Mouse (Mus musculus): ENCODE measurements around the gene Cyp2c67. TPM values are rescaled to one million over a fixed set of nuclear protein-coding genes. Genes with fewer than 3 reads are reported as not detected.
"Not testable (repeated sequence)": the region's sequence is repeated elsewhere in the genome, so short reads cannot be mapped to it uniquely, and the experiment has no call there.

The Cyp2c67 gene
- polyA plus RNA-seq (2015; fragmentation: Nextera tagmentation; extraction: Ambion mirVana), result not detected in 2 replicates

DNA sequence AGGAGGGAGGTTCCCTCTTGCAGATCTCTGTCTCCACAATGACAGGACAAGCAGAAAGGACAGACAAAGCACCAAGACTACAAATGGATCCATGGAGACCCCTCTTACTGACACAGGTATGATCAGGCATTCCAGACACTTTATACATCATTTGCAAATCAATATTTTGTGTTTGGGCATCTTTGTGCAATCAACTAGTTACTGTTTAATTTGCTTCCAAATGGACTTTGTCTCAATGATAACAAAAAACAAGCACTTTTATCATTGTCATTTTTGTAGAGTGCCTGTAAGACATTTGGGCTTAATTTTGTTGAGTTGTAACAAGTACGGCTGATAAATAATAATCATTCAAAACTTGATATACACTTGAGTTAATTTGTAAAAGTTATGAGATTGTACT lies at the start of gene Cyp2c67:
Gene Cyp2c67 (minus strand): TSS at position 114 of the 400 bp plus-strand sequence.
- no peak within 1 kb of the TSS for H3K9ac ChIP-seq
- no peaks in the 10 kb centered on the region for H3K36me3 ChIP-seq
- peaks cover 18% of the 10 kb centered on the region for H3K9me3 ChIP-seq
- WGBS, result 88% methylated on average over 1 of the region's 1 CpGs
- no peaks in the 10 kb centered on the region for H3K4me1 ChIP-seq
- ATAC-seq (ENCODE audit: low FRiP score, low read depth), result no peak
- H3K4me2 ChIP-seq (replicated peaks), result no peak within 1 kb of the TSS
- H3K27ac ChIP-seq, result no peak within 1 kb of the TSS
- H3K27me3 ChIP-seq, result no peaks in the 10 kb centered on the region
- H3K4me3 ChIP-seq, result no peak within 1 kb of the TSS

- not testable (repeated sequence) for H3K4me1 ChIP-seq; H3K27ac ChIP-seq; H3K9ac ChIP-seq; H3K4me2 ChIP-seq (replicated peaks); H3K27me3 ChIP-seq; ATAC-seq (ENCODE audit: low FRiP score, low read depth); H3K4me3 ChIP-seq; H3K36me3 ChIP-seq; H3K9me3 ChIP-seq
Measured at GRCm38 (mm10) chr19:39665650-39666049, 16.8 kb upstream of the Cyp2c67 start.

- H3K9ac ChIP-seq, result no peak overlapping the region
- peaks cover 7% of the 10 kb centered on the region for H3K9me3 ChIP-seq
- no peak overlapping the region for H3K27ac ChIP-seq
- no peaks in the 10 kb centered on the region for H3K4me1 ChIP-seq
- 53% methylated on average over 1 of the region's 1 CpGs for WGBS
- no peak overlapping the region for H3K4me2 ChIP-seq (replicated peaks)
- no peaks in the 10 kb centered on the region for H3K27me3 ChIP-seq
- no peak for ATAC-seq (ENCODE audit: low FRiP score, low read depth)
- H3K36me3 ChIP-seq, result no peaks in the 10 kb centered on the region
- H3K4me3 ChIP-seq, result no peak overlapping the region
Measured at GRCm38 (mm10) chr19:39652381-39652780, 3.5 kb upstream of the Cyp2c67 start.

DNA sequence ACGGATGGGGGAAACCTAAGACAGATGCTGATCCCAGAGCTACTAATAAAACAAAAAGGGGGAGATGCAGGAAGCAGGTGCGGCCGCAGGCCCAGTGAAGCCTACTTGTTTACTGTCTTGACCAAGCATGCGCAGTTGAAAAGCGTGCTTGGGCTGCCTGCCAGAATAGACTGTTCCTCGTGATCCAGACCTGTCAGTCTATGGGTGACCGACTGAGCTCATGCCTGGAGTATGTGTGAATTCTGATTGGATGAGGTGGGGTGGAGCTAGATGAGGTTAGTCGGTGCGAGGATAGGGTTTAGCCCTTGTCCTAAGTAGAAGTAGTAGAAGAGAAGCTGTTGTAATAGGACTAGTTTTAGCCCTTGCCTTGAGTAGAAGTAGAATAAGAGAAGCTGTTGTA lies 1.3 kb downstream of the Cyp2c67 start:
- 91% methylated on average over 9 of the region's 9 CpGs for WGBS
- Histone ChIP-seq H3K4me3 (no peak overlapping the region), H3K4me2 (replicated peaks) (no peak overlapping the region), H3K27me3 (no peaks in the 10 kb centered on the region), H3K27ac (no peak overlapping the region), H3K4me1 (no peaks in the 10 kb centered on the region), H3K9me3 (peaks cover 18% of the 10 kb centered on the region), H3K9ac (no peak overlapping the region), H3K36me3 (no peaks in the 10 kb centered on the region)
- no peak for ATAC-seq (ENCODE audit: low FRiP score, low read depth)

- WGBS, result 90% methylated on average over 7 of the region's 7 CpGs
- not testable (repeated sequence) for H3K36me3 ChIP-seq; H3K27ac ChIP-seq; H3K4me3 ChIP-seq; H3K9ac ChIP-seq; ATAC-seq (ENCODE audit: low FRiP score, low read depth); H3K4me1 ChIP-seq; H3K27me3 ChIP-seq; H3K4me2 ChIP-seq (replicated peaks)
- peaks cover 18% of the 10 kb centered on the region for H3K9me3 ChIP-seq
Measured at GRCm38 (mm10) chr19:39644551-39644950, 4.3 kb downstream of the Cyp2c67 start.

Other genes with a start within 250 kb of the Cyp2c67 start
- not detected in 2 replicates for gene Cyp2c38, start 186.0 kb downstream of the Cyp2c67 start, polyA plus RNA-seq (2015; fragmentation: Nextera tagmentation; extraction: Ambion mirVana)
- gene Cyp2c39, start 138.2 kb downstream of the Cyp2c67 start, polyA plus RNA-seq (2015; fragmentation: Nextera tagmentation; extraction: Ambion mirVana), result not detected in 2 replicates
- 0.32 TPM in 1 of 2 replicates, not detected in the other for gene Cyp2c68, start 92.0 kb upstream of the Cyp2c67 start, polyA plus RNA-seq (2015; fragmentation: Nextera tagmentation; extraction: Ambion mirVana)
- gene Cyp2c40, start 163.8 kb upstream of the Cyp2c67 start, polyA plus RNA-seq (2015; fragmentation: Nextera tagmentation; extraction: Ambion mirVana), result not detected in 2 replicates
- gene Cyp2c69, start 237.7 kb upstream of the Cyp2c67 start, polyA plus RNA-seq (2015; fragmentation: Nextera tagmentation; extraction: Ambion mirVana), result not detected in 2 replicates

Data from limb, embryonic 13.5 days (tissue).